Mouse (Mus musculus): ENCODE measurements around the gene Zfp865. TPM values are rescaled to one million over a fixed set of nuclear protein-coding genes. Genes with fewer than 3 reads are reported as not detected.

The Zfp865 gene
- polyA plus RNA-seq (2012; rRNA removed) = 21.3 and 25.1 TPM in 2 replicates

DNA sequence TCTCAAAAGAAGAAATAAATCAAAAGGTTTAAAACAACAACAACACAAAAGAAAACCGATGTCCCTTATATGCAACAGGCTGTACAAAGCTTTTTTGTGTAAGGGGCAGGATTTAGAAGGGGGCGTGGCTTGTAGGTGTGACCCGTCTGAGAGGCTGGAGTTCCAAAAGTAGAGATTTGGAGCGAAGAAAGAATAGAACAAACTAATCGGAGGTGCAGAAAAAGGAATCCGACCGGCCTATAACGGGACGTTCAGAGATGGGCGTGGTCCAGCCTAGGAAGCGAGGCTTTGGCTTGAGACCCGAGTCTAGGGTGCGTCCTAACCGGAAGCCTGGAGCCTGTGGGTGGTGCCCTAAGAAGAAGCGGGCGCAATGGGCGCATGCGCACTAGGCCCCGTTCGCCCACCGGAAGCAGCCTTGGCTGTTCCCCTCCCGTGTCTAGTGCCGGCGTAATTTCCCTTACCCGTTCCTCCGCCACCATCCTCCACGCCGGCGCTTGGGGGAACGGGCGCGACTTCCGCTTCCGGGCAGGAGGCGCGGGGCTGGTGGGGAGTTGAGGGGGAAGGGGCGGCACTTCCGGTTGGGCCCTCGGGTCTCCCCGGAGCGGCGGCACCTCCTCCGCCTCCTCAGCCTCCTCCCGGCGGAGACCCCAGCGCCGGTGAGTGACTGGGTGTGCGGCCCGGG is at the start of gene Zfp865, which contains the start of gene Ccdc106:
TSS of gene Zfp865 (plus strand) at position 377 of the 682 bp plus-strand sequence.
TSS of gene Ccdc106 (plus strand) at position 554 of the 682 bp plus-strand sequence.
- Histone ChIP-seq H3K36me3 (ENCODE audit: control insufficient read depth, insufficient read depth, low read length) (no peaks in the 10 kb centered on the region), H3K4me1 (ENCODE audit: control insufficient read depth, insufficient read depth, low read length) (peaks cover 9% of the 10 kb centered on the region; the same call in 1 of the 2 replicates), H3K4me3 (ENCODE audit: insufficient read depth, low read depth, low read length) (peak within 1 kb of the TSS; percentile 63), H3K27ac (ENCODE audit: insufficient read depth, low read depth, low read length) (peak within 1 kb of the TSS; percentile 93), H3K27me3 (replicated peaks; ENCODE audit: control insufficient read depth, insufficient read depth, low read length) (no peaks in the 10 kb centered on the region)
- TF ChIP-seq POLR2A (IDR thresholded peaks at IDR 0.05; ENCODE audit: low read depth, low read length) (peak; percentile 83), CTCF (conservative IDR thresholded peaks at IDR 0.05; ENCODE audit: insufficient read depth, insufficient read length, low read depth, low read length) (no peak)
- peak; percentile 100 for DNase-seq
- WGBS = under 1% methylated on average over 49 of the region's 49 CpGs

- Histone ChIP-seq H3K36me3 (ENCODE audit: control insufficient read depth, insufficient read depth, low read length) (no peaks in the 10 kb centered on the region), H3K27me3 (replicated peaks; ENCODE audit: control insufficient read depth, insufficient read depth, low read length) (no peaks in the 10 kb centered on the region), H3K4me3 (ENCODE audit: insufficient read depth, low read depth, low read length) (no peak within 1 kb of the TSS), H3K4me1 (ENCODE audit: control insufficient read depth, insufficient read depth, low read length) (no peaks in the 10 kb centered on the region), H3K27ac (ENCODE audit: insufficient read depth, low read depth, low read length) (no peak within 1 kb of the TSS)
- no peak for DNase-seq
- WGBS = 46% methylated on average over 6 of the region's 6 CpGs
- no peak for TF ChIP-seq CTCF (conservative IDR thresholded peaks at IDR 0.05; ENCODE audit: insufficient read depth, insufficient read length, low read depth, low read length)
Observed at GRCm38 (mm10) chr7:4971068-4971467, 49.1 kb upstream of the Zfp865 start, which contains the start of gene Sbk3. Gene Sbk3 (minus strand): TSS chr7:4971168.

- no peak overlapping the region for H3K27ac ChIP-seq (ENCODE audit: insufficient read depth, low read depth, low read length)
- DNase-seq = no peak
- WGBS = 26% methylated on average over 7 of the region's 7 CpGs
Observed at GRCm38 (mm10) chr7:4971710-4972109, 48.5 kb upstream of the Zfp865 start.

DNA sequence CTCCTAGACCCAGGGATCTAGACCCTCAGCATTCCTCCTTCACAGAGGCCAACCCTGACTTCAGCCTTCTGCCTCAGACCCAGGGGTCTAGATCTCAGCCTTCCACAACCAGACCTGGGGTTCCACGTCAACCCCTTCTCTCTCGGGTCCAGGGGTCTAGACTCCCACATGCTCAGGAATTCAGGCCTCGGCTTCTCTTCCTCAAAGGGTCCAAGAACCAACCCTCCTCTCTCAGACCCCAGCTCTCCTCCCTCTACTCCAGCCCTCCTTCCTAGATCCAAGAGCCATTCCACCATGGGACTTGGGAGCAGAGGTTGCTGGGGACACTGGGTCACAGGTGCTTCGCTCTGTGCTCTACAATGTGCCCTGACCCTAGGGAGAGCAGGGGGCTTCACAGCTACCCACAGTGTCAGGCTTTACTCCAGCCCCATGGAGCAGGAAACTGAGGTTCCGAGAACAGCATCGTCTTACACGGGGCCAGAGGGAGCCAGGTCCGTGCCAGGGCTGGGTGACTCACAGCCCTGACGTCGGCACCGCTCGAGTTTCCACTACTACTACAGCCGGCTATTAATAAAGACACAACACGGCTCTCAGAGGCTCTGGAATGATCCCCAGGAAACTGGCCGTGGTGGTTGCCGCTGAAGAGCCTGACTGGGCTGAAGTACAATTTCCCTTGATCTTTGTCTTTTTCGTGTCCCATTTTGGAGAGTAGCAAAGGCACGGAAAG is 47.7 kb upstream of the Zfp865 start:
- 44% methylated on average over 18 of the region's 18 CpGs for WGBS
- no peak overlapping the region for H3K27ac ChIP-seq (ENCODE audit: insufficient read depth, low read depth, low read length)

More at GRCm38 (mm10) chr7:4971710-4972109, 48.5 kb upstream of the Zfp865 start:
- Histone ChIP-seq H3K27me3 (replicated peaks; ENCODE audit: control insufficient read depth, insufficient read depth, low read length) (no peaks in the 10 kb centered on the region), H3K4me3 (ENCODE audit: insufficient read depth, low read depth, low read length) (no peak overlapping the region), H3K36me3 (ENCODE audit: control insufficient read depth, insufficient read depth, low read length) (no peaks in the 10 kb centered on the region), H3K4me1 (ENCODE audit: control insufficient read depth, insufficient read depth, low read length) (no peaks in the 10 kb centered on the region)
- TF ChIP-seq POLR2A (IDR thresholded peaks at IDR 0.05; ENCODE audit: low read depth, low read length) = no peak
- no peak for TF ChIP-seq CTCF (conservative IDR thresholded peaks at IDR 0.05; ENCODE audit: insufficient read depth, insufficient read length, low read depth, low read length)

GRCm38 (mm10) chr7:4975455-4975854 is 44.7 kb upstream of the Zfp865 start:
- no peaks in the 10 kb centered on the region for H3K36me3 ChIP-seq (ENCODE audit: control insufficient read depth, insufficient read depth, low read length)
- no peak for TF ChIP-seq CTCF (conservative IDR thresholded peaks at IDR 0.05; ENCODE audit: insufficient read depth, insufficient read length, low read depth, low read length)
- TF ChIP-seq POLR2A (IDR thresholded peaks at IDR 0.05; ENCODE audit: low read depth, low read length) = no peak
- H3K27me3 ChIP-seq (replicated peaks; ENCODE audit: control insufficient read depth, insufficient read depth, low read length) = no peaks in the 10 kb centered on the region
- no peaks in the 10 kb centered on the region for H3K4me1 ChIP-seq (ENCODE audit: control insufficient read depth, insufficient read depth, low read length)
- H3K4me3 ChIP-seq (ENCODE audit: insufficient read depth, low read depth, low read length) = no peak overlapping the region
- no peak for DNase-seq
- no peak overlapping the region for H3K27ac ChIP-seq (ENCODE audit: insufficient read depth, low read depth, low read length)
- 51% methylated on average over 4 of the region's 4 CpGs for WGBS

More for the DNA sequence above, 47.7 kb upstream of the Zfp865 start:
- TF ChIP-seq CTCF (conservative IDR thresholded peaks at IDR 0.05; ENCODE audit: insufficient read depth, insufficient read length, low read depth, low read length) = no peak
- TF ChIP-seq POLR2A (IDR thresholded peaks at IDR 0.05; ENCODE audit: low read depth, low read length) = no peak
- H3K36me3 ChIP-seq (ENCODE audit: control insufficient read depth, insufficient read depth, low read length) = no peaks in the 10 kb centered on the region
- no peaks in the 10 kb centered on the region for H3K4me1 ChIP-seq (ENCODE audit: control insufficient read depth, insufficient read depth, low read length)
- H3K27me3 ChIP-seq (replicated peaks; ENCODE audit: control insufficient read depth, insufficient read depth, low read length) = no peaks in the 10 kb centered on the region
- peak; percentile 12 for DNase-seq
- H3K4me3 ChIP-seq (ENCODE audit: insufficient read depth, low read depth, low read length) = no peak overlapping the region

- no peak for DNase-seq
- Histone ChIP-seq H3K4me3 (ENCODE audit: insufficient read depth, low read depth, low read length) (no peak overlapping the region), H3K4me1 (ENCODE audit: control insufficient read depth, insufficient read depth, low read length) (no peaks in the 10 kb centered on the region), H3K36me3 (ENCODE audit: control insufficient read depth, insufficient read depth, low read length) (no peaks in the 10 kb centered on the region), H3K27ac (ENCODE audit: insufficient read depth, low read depth, low read length) (no peak overlapping the region), H3K27me3 (replicated peaks; ENCODE audit: control insufficient read depth, insufficient read depth, low read length) (no peaks in the 10 kb centered on the region)
- 90% methylated on average over 7 of the region's 7 CpGs for WGBS
- TF ChIP-seq POLR2A (IDR thresholded peaks at IDR 0.05; ENCODE audit: low read depth, low read length) = no peak
- TF ChIP-seq CTCF (conservative IDR thresholded peaks at IDR 0.05; ENCODE audit: insufficient read depth, insufficient read length, low read depth, low read length) = peak; percentile 8; the same call in 1 of the 2 replicates
Observed at GRCm38 (mm10) chr7:4976832-4977231, 43.3 kb upstream of the Zfp865 start.

DNA sequence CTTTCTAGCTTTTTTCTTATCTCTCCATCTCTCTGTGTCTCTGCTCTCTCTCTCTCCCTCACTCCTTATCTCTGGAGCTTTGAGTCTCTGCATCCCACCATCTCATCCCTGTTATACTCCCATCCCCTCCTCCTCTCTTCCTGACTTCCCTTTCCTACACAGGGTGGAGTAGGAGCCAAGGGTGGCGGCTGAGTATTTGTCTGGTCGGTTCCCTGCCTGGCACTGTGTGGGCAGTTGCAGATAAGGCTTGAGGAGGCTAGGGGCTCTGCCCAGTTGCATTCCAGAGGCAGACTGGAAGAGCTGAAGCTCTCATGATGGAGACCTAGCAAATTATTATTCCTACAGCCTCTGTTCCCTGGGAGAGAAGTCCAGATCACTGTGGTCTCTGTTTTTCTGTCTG is 31.9 kb upstream of the Zfp865 start:
- Histone ChIP-seq H3K27ac (ENCODE audit: insufficient read depth, low read depth, low read length) (no peak overlapping the region), H3K4me1 (ENCODE audit: control insufficient read depth, insufficient read depth, low read length) (no peaks in the 10 kb centered on the region), H3K4me3 (ENCODE audit: insufficient read depth, low read depth, low read length) (no peak overlapping the region), H3K36me3 (ENCODE audit: control insufficient read depth, insufficient read depth, low read length) (no peaks in the 10 kb centered on the region), H3K27me3 (replicated peaks; ENCODE audit: control insufficient read depth, insufficient read depth, low read length) (no peaks in the 10 kb centered on the region)
- no peak for DNase-seq
- 54% methylated on average over 2 of the region's 2 CpGs for WGBS
- TF ChIP-seq CTCF (conservative IDR thresholded peaks at IDR 0.05; ENCODE audit: insufficient read depth, insufficient read length, low read depth, low read length) (no peak), POLR2A (IDR thresholded peaks at IDR 0.05; ENCODE audit: low read depth, low read length) (no peak)
